Mouse (Mus musculus) cerebral cortex, adult 2 months (tissue): ENCODE results near the gene Dis3.

Source experiments
- WGBS: fragments of 180-500 bp; shearing (Covaris S2); methylation state at CpG from one replicate; pipeline ENCODE4 v1.1.7; 2018; 5-methylcytosine and 5-hydroxymethylcytosine counted together

The Dis3 gene

GRCm38 (mm10) chr14:99063091-99063490 is 36.5 kb downstream of the Dis3 start:
- 96% methylated on average over 2 of the region's 2 CpGs for WGBS

DNA sequence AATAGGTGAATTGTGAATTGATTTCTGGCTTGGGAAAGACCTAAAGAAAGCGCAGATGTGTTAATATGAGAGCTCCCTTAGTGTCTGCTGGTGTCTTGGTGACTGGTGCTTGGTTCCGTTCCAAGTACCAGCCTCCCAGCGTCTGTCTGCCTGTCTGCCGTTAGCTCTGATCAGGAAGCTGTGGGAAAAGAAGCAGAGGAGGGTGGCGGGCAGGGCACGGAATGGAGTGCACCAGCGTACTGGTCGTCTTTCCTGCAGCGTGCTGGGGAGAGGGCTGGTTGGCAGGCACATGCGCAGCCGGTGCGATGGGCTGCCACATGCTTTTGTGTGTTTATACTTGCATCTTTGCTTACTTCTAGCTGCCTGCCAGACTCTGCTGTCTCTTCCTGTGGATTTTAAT is 39.0 kb downstream of the Dis3 start:
- WGBS: 52% methylated on average over 12 of the region's 12 CpGs

- 62% methylated on average over 7 of the region's 7 CpGs for WGBS
These were observed 40.5 kb downstream of the Dis3 start for GRCm38 (mm10) chr14:99058959-99059586.

DNA sequence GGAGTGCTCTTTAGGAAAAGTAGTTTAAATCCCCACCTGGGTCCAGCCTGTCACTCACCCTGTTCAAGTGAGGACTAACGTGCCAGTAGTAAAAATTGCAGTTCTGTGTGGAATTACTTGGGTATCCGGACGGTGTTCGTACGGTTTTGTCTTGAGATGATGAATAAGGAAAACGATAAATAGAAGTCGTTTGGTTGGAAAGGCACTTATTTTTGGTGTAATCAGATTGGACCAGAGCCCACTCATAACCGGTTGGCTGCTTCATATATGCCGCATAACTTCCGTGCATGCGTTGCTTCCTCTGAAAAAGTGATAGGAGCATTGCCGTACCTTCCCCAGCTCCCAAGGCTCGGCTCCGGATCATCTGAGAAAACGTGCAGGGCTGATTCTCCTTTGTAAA is 52.8 kb downstream of the Dis3 start:
- under 1% methylated on average over 15 of the region's 15 CpGs for WGBS

DNA sequence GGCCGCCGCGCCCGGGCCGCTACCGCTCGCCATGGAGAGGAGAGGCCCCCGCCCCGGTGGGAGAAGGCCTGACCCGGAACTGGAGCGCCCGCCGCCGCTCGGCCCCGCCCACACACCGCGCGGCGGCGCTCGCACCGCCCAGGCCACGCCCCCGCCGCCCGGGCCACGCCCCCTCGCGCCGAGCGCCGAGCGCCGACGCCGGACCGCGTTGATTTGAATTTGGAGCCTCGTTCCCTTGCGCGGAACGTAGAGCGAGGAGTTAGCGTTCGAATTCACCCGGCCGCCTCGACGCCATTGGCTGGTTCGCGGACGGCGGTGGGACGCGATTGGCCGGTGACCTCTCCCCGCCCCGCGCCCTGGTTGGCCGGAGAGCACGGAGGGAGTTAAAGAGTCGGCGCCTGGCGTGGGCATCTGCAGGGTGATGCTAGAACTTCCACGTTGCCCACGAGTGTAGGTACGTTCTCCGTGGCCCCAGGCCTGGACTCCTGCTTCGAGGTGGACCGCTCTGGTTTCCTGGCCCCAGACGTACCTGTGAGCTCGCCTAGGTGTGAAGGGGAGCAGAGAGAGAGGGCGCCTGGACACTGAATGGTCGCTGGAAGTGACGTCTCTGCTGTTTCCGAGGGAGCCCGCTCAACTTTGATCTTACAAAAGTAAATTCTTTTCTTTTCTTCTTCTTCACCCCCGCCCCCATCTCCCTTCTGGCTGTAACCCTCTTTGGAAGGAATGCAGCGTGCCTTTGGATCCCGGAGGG is 53.4 kb downstream of the Dis3 start, which contains the start of the genes Mzt1 and Bora:
TSS of gene Mzt1 (minus strand) at position 104 of the 751 bp plus-strand sequence.
TSS of gene Bora (plus strand) at position 192 of the 751 bp plus-strand sequence.
- WGBS: under 1% methylated on average over 80 of the region's 81 CpGs

- under 1% methylated on average over 70 of the region's 70 CpGs for WGBS
These were observed 54.1 kb downstream of the Dis3 start for GRCm38 (mm10) chr14:99045378-99046030.

DNA sequence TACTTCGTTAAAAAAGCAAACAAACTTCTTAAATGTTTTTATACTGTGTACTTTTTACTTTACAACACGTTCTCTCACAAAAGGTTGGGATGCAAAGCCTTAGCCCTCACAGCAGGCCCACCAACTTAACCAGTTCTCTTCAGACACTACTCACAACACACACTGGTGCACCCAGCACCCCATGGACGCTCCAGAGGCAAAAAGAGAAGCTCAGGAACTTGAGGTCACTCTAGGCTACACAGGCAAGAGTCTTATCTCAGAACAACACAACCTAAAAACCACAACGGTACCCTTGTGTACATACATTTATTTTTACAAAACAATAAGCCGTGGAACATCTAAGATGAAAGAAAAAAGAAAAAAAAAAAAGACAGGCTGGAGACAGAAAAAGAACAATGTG is 54.9 kb downstream of the Dis3 start:
- WGBS: 10% methylated on average over 5 of the region's 5 CpGs

GRCm38 (mm10) chr14:99044096-99044495 is 55.5 kb downstream of the Dis3 start:
- WGBS: 46% methylated on average over 10 of the region's 10 CpGs

GRCm38 (mm10) chr14:99043499-99043898 is 56.1 kb downstream of the Dis3 start:
- WGBS: 75% methylated on average over 1 of the region's 1 CpGs

DNA sequence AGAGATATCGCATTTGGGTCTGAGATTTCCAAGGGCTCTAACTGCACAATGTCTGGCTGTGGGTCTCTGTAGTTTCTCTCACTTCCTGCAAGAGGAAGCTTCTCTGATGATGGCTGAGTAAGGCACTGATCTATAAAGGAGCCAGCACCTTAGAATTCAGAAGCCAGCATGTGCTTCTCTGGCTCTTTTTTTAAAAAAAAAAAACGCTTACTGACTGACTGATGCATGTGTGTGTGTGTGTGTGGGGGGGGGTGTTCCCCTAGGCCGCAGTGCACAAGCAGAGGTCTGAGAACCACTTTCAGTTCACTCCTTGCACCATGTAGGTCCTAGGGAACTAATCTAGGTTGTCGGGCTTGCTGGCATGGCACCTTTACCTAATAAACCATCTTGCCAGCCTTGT is 58.2 kb downstream of the Dis3 start:
- 36% methylated on average over 4 of the region's 4 CpGs for WGBS

DNA sequence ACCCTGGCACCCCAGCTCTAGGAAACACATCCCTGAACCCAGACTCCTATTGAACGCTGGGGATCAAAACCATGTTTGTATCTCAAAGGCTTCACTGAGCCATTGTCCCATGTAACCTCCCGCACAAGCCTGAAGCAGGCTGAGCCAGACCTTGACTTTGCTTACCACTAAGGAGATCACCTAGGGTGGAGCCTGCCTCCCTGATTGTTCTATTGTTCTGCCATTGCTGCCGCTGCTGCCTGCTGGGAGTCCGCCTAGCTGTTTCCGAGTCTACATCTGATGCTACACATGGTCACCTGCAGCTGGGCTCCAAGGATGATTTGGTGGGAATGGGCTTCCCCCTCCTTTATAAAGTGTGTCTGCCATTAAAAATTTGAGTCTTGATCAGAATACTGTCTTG is 60.3 kb downstream of the Dis3 start:
- WGBS: 74% methylated on average over 5 of the region's 5 CpGs

GRCm38 (mm10) chr14:99037703-99038102 is 61.9 kb downstream of the Dis3 start:
- 63% methylated on average over 2 of the region's 2 CpGs for WGBS

DNA sequence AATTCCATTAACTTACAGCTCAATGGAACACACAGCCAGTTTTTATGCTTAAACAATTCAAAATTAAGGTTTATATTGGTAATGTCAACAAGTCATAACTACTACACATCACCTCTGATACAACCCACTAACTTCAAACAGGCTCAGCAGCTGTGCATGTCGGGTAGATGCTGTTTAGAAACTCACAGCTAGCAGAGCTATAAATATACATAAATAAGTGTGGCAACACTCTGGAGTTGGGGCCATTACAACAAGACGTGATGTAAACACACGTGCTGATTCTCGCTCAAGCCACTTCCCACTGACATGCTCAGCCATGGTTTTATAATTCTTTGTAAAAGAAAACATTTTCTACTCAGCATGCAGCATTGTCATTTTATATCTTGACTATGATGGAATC is 63.5 kb downstream of the Dis3 start:
- 77% methylated on average over 4 of the region's 4 CpGs for WGBS

GRCm38 (mm10) chr14:99034851-99035250 is 64.7 kb downstream of the Dis3 start:
- WGBS: 93% methylated on average over 8 of the region's 8 CpGs

DNA sequence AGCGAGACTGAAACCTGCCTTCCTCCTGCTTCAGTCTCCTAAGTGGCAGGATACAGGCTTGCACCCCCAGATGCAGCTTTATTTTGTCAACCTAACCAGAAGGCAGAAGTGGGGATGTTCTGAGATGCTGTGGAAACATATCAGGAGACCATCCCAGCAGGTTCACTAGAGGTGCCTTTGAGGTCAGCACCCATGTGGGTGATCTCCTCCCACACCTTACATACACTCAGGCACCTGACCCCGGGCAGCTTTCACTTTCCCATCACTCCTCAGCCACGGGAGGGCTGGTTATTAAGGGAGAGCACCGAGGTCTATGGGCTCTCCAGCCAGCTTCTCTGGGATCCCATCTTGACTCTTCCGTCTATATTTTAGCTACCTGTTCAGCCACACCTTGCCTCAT is 67.0 kb downstream of the Dis3 start:
- WGBS: 84% methylated on average over 5 of the region's 5 CpGs

DNA sequence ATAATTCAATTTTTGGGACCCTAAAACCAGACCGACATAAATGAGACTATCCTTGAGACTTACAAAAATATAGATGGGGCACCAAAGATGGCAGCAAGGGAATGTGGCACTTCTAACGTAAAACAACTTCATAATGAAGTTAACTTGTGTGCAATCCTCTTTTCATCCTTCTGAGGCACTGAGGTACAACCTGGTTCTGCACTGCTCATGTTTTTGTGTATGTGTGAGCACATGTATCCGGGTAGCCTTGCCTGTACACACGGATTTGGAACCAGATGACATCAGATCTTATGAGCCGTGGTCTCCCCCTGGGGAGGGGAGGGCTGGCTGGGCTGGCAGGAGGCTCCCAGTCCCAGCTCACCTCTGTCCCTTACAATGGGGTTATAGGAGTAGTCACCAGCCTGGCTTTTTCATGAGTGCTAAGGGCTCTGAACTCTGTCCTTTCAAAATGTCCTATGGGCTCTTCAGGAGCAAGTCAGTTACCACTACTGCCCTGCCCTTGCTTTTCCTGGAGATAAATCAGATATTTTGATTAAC is 68.2 kb downstream of the Dis3 start:
- 91% methylated on average over 5 of the region's 5 CpGs for WGBS

- WGBS: 66% methylated on average over 5 of the region's 5 CpGs
These were observed 69.6 kb downstream of the Dis3 start for GRCm38 (mm10) chr14:99029987-99030386.
